Mouse (Mus musculus): ENCODE data around the gene Kif27.

DNA sequence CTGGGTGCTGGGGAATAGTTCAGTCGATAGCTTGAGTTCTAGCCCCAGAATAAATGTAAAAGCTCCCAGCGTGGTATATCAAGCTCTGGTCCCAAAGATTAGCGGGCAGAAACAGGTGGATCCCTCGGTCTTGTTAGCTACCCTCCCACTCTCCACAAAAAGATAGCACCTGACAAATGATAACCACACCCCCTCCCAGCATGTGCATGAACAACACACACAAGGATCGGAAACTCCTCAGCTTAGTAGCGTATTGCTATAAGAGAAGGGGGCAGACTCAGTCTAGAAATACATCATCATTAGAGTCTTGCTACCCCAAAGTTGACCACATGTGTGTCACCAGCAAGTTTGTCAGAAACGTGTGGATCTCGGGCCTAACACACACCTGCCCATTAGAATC, 83.3 kb downstream of the Kif27 start, which contains the start of gene Gkap1:
- TF ChIP-seq CTCF (IDR thresholded peaks at IDR 0.05; ENCODE audit: low read depth): no peak
- TF ChIP-seq EP300 (IDR thresholded peaks at IDR 0.05; ENCODE audit: low read depth): no peak

All from liver, postnatal 0 days (tissue).